Mouse (Mus musculus): ENCODE measurements around the gene Adamts8. TPM values are rescaled to one million over a fixed set of nuclear protein-coding genes. Genes with fewer than 3 reads are reported as not detected.

Gene Adamts8
- polyA plus RNA-seq, 1 experiment from 2014 or later = 2.0 TPM

- WGBS = 70% methylated on average over 12 of the region's 12 CpGs
- no peak overlapping the region for H3K9ac ChIP-seq
Measured at GRCm38 (mm10) chr9:30996590-30997562, 54.5 kb downstream of the Adamts8 start.

GRCm38 (mm10) chr9:31000641-31001040 is 58.3 kb downstream of the Adamts8 start:
- Histone ChIP-seq H3K36me3 (no peaks in the 10 kb centered on the region), H3K4me2 (replicated peaks) (no peak overlapping the region), H3K4me3 (no peak overlapping the region), H3K9me3 (no peaks in the 10 kb centered on the region), H3K27ac (no peak overlapping the region), H3K9ac (no peak overlapping the region), H3K4me1 (no peaks in the 10 kb centered on the region), H3K27me3 (no peaks in the 10 kb centered on the region)
- WGBS = 84% methylated on average over 10 of the region's 10 CpGs
- no peak for ATAC-seq (ENCODE audit: insufficient number of reproducible peaks, insufficient read depth, low FRiP score, low TSS enrichment)

More at GRCm38 (mm10) chr9:30996590-30997562, 54.5 kb downstream of the Adamts8 start:
- no peak overlapping the region for H3K4me2 ChIP-seq (replicated peaks)
- ATAC-seq (ENCODE audit: insufficient number of reproducible peaks, insufficient read depth, low FRiP score, low TSS enrichment) = no peak
- H3K4me1 ChIP-seq = no peaks in the 10 kb centered on the region
- H3K4me3 ChIP-seq = no peak overlapping the region
- H3K9me3 ChIP-seq = no peaks in the 10 kb centered on the region
- H3K27ac ChIP-seq = no peak overlapping the region
- no peaks in the 10 kb centered on the region for H3K36me3 ChIP-seq
- H3K27me3 ChIP-seq = no peaks in the 10 kb centered on the region

GRCm38 (mm10) chr9:31002528-31002927 is 60.2 kb downstream of the Adamts8 start:
- H3K4me2 ChIP-seq (replicated peaks) = no peak overlapping the region
- H3K4me1 ChIP-seq = no peaks in the 10 kb centered on the region
- H3K27ac ChIP-seq = no peak overlapping the region
- WGBS = 77% methylated on average over 4 of the region's 4 CpGs
- H3K36me3 ChIP-seq = no peaks in the 10 kb centered on the region
- no peaks in the 10 kb centered on the region for H3K27me3 ChIP-seq
- H3K9me3 ChIP-seq = no peaks in the 10 kb centered on the region
- no peak for ATAC-seq (ENCODE audit: insufficient number of reproducible peaks, insufficient read depth, low FRiP score, low TSS enrichment)
- no peak overlapping the region for H3K9ac ChIP-seq
- no peak overlapping the region for H3K4me3 ChIP-seq

GRCm38 (mm10) chr9:31009334-31009733 is 67.0 kb downstream of the Adamts8 start:
- no peaks in the 10 kb centered on the region for H3K4me1 ChIP-seq
- H3K9me3 ChIP-seq = no peaks in the 10 kb centered on the region
- WGBS = 90% methylated on average over 2 of the region's 2 CpGs
- H3K27ac ChIP-seq = no peak overlapping the region
- no peak overlapping the region for H3K4me3 ChIP-seq
- ATAC-seq (ENCODE audit: insufficient number of reproducible peaks, insufficient read depth, low FRiP score, low TSS enrichment) = no peak
- H3K9ac ChIP-seq = no peak overlapping the region
- H3K27me3 ChIP-seq = no peaks in the 10 kb centered on the region
- no peaks in the 10 kb centered on the region for H3K36me3 ChIP-seq
- no peak overlapping the region for H3K4me2 ChIP-seq (replicated peaks)

- ATAC-seq (ENCODE audit: insufficient number of reproducible peaks, insufficient read depth, low FRiP score, low TSS enrichment) = no peak
- Histone ChIP-seq H3K4me2 (replicated peaks) (no peak overlapping the region), H3K27me3 (no peaks in the 10 kb centered on the region), H3K9me3 (no peaks in the 10 kb centered on the region), H3K4me3 (no peak overlapping the region), H3K36me3 (no peaks in the 10 kb centered on the region), H3K4me1 (no peaks in the 10 kb centered on the region), H3K9ac (no peak overlapping the region), H3K27ac (no peak overlapping the region)
- 56% methylated on average over 3 of the region's 3 CpGs for WGBS
Measured at GRCm38 (mm10) chr9:31010040-31010439, 67.7 kb downstream of the Adamts8 start.

- no peak overlapping the region for H3K9ac ChIP-seq
- H3K27me3 ChIP-seq = no peaks in the 10 kb centered on the region
- H3K4me1 ChIP-seq = no peaks in the 10 kb centered on the region
- no peak overlapping the region for H3K4me3 ChIP-seq
- H3K27ac ChIP-seq = no peak overlapping the region
- H3K4me2 ChIP-seq (replicated peaks) = no peak overlapping the region
- no peaks in the 10 kb centered on the region for H3K9me3 ChIP-seq
- no peaks in the 10 kb centered on the region for H3K36me3 ChIP-seq
- 63% methylated on average over 3 of the region's 3 CpGs for WGBS
- no peak for ATAC-seq (ENCODE audit: insufficient number of reproducible peaks, insufficient read depth, low FRiP score, low TSS enrichment)
Measured at GRCm38 (mm10) chr9:31010749-31011148, 68.4 kb downstream of the Adamts8 start.

GRCm38 (mm10) chr9:31011533-31011932 is 69.2 kb downstream of the Adamts8 start:
- Histone ChIP-seq H3K9me3 (no peaks in the 10 kb centered on the region), H3K9ac (no peak overlapping the region), H3K4me2 (replicated peaks) (no peak overlapping the region), H3K4me3 (no peak overlapping the region), H3K36me3 (no peaks in the 10 kb centered on the region), H3K27me3 (no peaks in the 10 kb centered on the region), H3K4me1 (no peaks in the 10 kb centered on the region), H3K27ac (no peak overlapping the region)
- WGBS = 25% methylated on average over 1 of the region's 1 CpGs
- ATAC-seq (ENCODE audit: insufficient number of reproducible peaks, insufficient read depth, low FRiP score, low TSS enrichment) = no peak

- Histone ChIP-seq H3K4me1 (no peaks in the 10 kb centered on the region), H3K9ac (no peak overlapping the region), H3K27me3 (no peaks in the 10 kb centered on the region), H3K4me2 (replicated peaks) (no peak overlapping the region), H3K36me3 (no peaks in the 10 kb centered on the region), H3K9me3 (no peaks in the 10 kb centered on the region), H3K4me3 (no peak overlapping the region), H3K27ac (no peak overlapping the region)
- WGBS = 72% methylated on average over 4 of the region's 4 CpGs
- ATAC-seq (ENCODE audit: insufficient number of reproducible peaks, insufficient read depth, low FRiP score, low TSS enrichment) = no peak
Measured at GRCm38 (mm10) chr9:31012674-31013073, 70.3 kb downstream of the Adamts8 start.

- WGBS = 91% methylated on average over 4 of the region's 4 CpGs
- no peak overlapping the region for H3K27ac ChIP-seq
- H3K36me3 ChIP-seq = no peaks in the 10 kb centered on the region
- H3K4me3 ChIP-seq = no peak overlapping the region
- no peak overlapping the region for H3K9ac ChIP-seq
- H3K4me1 ChIP-seq = no peaks in the 10 kb centered on the region
- H3K27me3 ChIP-seq = no peaks in the 10 kb centered on the region
- no peaks in the 10 kb centered on the region for H3K9me3 ChIP-seq
- no peak for ATAC-seq (ENCODE audit: insufficient number of reproducible peaks, insufficient read depth, low FRiP score, low TSS enrichment)
- no peak overlapping the region for H3K4me2 ChIP-seq (replicated peaks)
Measured at GRCm38 (mm10) chr9:31013415-31013814, 71.1 kb downstream of the Adamts8 start.

Other genes starting within 250 kb of the Adamts8 start
- gene Adamts15, start 20.1 kb upstream of the Adamts8 start, polyA plus RNA-seq (2016; fragmentation: Nextera tagmentation; extraction: Ambion mirVana) = 21.7 and 22.4 TPM in 2 replicates
- gene Zbtb44, start 88.1 kb downstream of the Adamts8 start, polyA plus RNA-seq (2016; fragmentation: Nextera tagmentation; extraction: Ambion mirVana) = 7.7 and 9.7 TPM in 2 replicates
- 12.5 and 13.0 TPM in 2 replicates for gene St14, start 189.3 kb downstream of the Adamts8 start, polyA plus RNA-seq (2016; fragmentation: Nextera tagmentation; extraction: Ambion mirVana)